Comparison of ENCODE assay signal across 26 mouse cellular contexts in genomic region chr1:13858371-13859018, GRCm38 (mm10).
"Had no signal": no experiment of that assay in that cellular context is flagged by ENCODE, and none has a peak within 500 bp of the region (broad histone marks: within the 10 kb centered on the region; RNA-seq: fewer than 3 reads in every experiment).

No protein-coding gene starts in this region.

- H3K4me3 ChIP-seq: kidney, embryonic 15.5 days; left cerebral cortex, adult 2 months; limb, embryonic 13.5 days; liver, embryonic 12.5 days; liver, embryonic 15.5 days; lung, embryonic 15.5 days; megakaryocyte, embryonic 14.5 days; midbrain, embryonic 10.5 days; midbrain, embryonic 13.5 days; neural tube, embryonic 12.5 days; neural tube, embryonic 15.5 days had no signal

- DNase-seq: kidney, adult 11 months; kidney, adult 8-10 months; kidney, postnatal 10 days; kidney, postnatal 36 days; layer of hippocampus, postnatal 36 days; liver; lung, adult 18-20 months; lung, postnatal 10 days; lung, postnatal 36 days; retina, postnatal 1 day; right cerebral cortex, postnatal 14 days; right cerebral cortex, postnatal 4 days; thymus, adult 2 months; thymus, postnatal 25 days had no signal

- H3K27ac ChIP-seq: kidney, embryonic 15.5 days; left cerebral cortex, adult 2 months; limb, embryonic 13.5 days; liver, embryonic 12.5 days; liver, embryonic 15.5 days; lung, embryonic 15.5 days; midbrain, embryonic 10.5 days; midbrain, embryonic 13.5 days; neural tube, embryonic 12.5 days; neural tube, embryonic 15.5 days; stomach, postnatal 0 days had no signal

- ATAC-seq: liver, embryonic 12.5 days; midbrain, embryonic 13.5 days had no signal

- H3K9me3 ChIP-seq: kidney, embryonic 15.5 days; limb, embryonic 13.5 days; liver, embryonic 12.5 days; liver, embryonic 15.5 days; lung, embryonic 15.5 days; megakaryocyte, embryonic 14.5 days; midbrain, embryonic 10.5 days; midbrain, embryonic 13.5 days; neural tube, embryonic 12.5 days; neural tube, embryonic 15.5 days had no signal

- H3K9ac ChIP-seq: kidney, embryonic 15.5 days; limb, embryonic 13.5 days; liver, embryonic 12.5 days; liver, embryonic 15.5 days; lung, embryonic 15.5 days; midbrain, embryonic 13.5 days; neural tube, embryonic 12.5 days; neural tube, embryonic 15.5 days had no signal

- H3K27me3 ChIP-seq: kidney, embryonic 15.5 days; liver, embryonic 12.5 days; liver, embryonic 15.5 days; lung, embryonic 15.5 days; megakaryocyte, embryonic 14.5 days; neural tube, embryonic 15.5 days had no signal

- H3K36me3 ChIP-seq: kidney, embryonic 15.5 days; limb, embryonic 13.5 days; liver, embryonic 12.5 days; liver, embryonic 15.5 days; lung, embryonic 15.5 days; midbrain, embryonic 10.5 days; midbrain, embryonic 13.5 days; neural tube, embryonic 12.5 days; neural tube, embryonic 15.5 days had no signal

- H3K4me1 ChIP-seq: kidney, embryonic 15.5 days; liver, embryonic 12.5 days; liver, embryonic 15.5 days; lung, embryonic 15.5 days; megakaryocyte, embryonic 14.5 days; neural tube, embryonic 12.5 days; neural tube, embryonic 15.5 days had no signal

- H3K4me2 ChIP-seq: kidney, embryonic 15.5 days; limb, embryonic 13.5 days; liver, embryonic 12.5 days; liver, embryonic 15.5 days; lung, embryonic 15.5 days; midbrain, embryonic 13.5 days; neural tube, embryonic 12.5 days; neural tube, embryonic 15.5 days had no signal
